Mouse (Mus musculus) hematopoietic stem cell, adult 5-6 weeks (primary cell): Measurements from ENCODE around the gene Lsr. TPM values are rescaled to one million over a fixed set of nuclear protein-coding genes. Genes with fewer than 3 reads are reported as not detected.

Source experiments
- total RNA-seq: library from RNA; stranded (forward); fragments of 172-1452, 232-1000 nt; gene quantifications from 2 replicates; pipeline ENCODE4 v1.2.3, GENCODE M21; 2017

Lsr gene
- total RNA-seq, 1 experiment from 2014 or later: 1.2 TPM

Other genes starting within 250 kb of the Lsr start
- 34.0 and 38.9 TPM in 2 replicates for gene Tmem147, start 243.9 kb downstream of the Lsr start, total RNA-seq
- gene Gapdhs, start 229.8 kb downstream of the Lsr start, total RNA-seq: not detected in 2 replicates
- 0.25 and 2.8 TPM in 2 replicates for gene Sbsn, start 222.0 kb downstream of the Lsr start, total RNA-seq
- 5.8 TPM in 1 of 2 replicates, not detected in the other for gene Dmkn, start 209.7 kb downstream of the Lsr start, total RNA-seq
- not detected in 2 replicates for gene Krtdap, start 185.6 kb downstream of the Lsr start, total RNA-seq
- 31.8 and 42.8 TPM in 2 replicates for gene Ffar2, start 149.7 kb downstream of the Lsr start, total RNA-seq
- not detected in 2 replicates for gene Ffar3, start 117.3 kb downstream of the Lsr start, total RNA-seq
- gene Ffar1, start 111.9 kb downstream of the Lsr start, total RNA-seq: not detected in 2 replicates
- not detected in 2 replicates for gene Cd22, start 93.1 kb downstream of the Lsr start, total RNA-seq
- gene Mag, start 58.6 kb downstream of the Lsr start, total RNA-seq: 0.38 TPM in 1 of 2 replicates, not detected in the other
- not detected in 2 replicates for gene Hamp2, start 48.8 kb downstream of the Lsr start, total RNA-seq
- gene Hamp, start 29.4 kb downstream of the Lsr start, total RNA-seq: not detected in 2 replicates
- 120 and 164 TPM in 2 replicates for gene Usf2, start 16.7 kb downstream of the Lsr start, total RNA-seq
- gene Fam187b, start 326 bp upstream of the Lsr start, total RNA-seq: not detected in 2 replicates
- gene Fxyd5, start 69.0 kb upstream of the Lsr start, total RNA-seq: 383 and 391 TPM in 2 replicates
- 2.2 TPM in 1 of 2 replicates, not detected in the other for gene Fxyd7, start 78.0 kb upstream of the Lsr start, total RNA-seq
- 2.7 and 15.3 TPM in 2 replicates for gene Fxyd1, start 83.7 kb upstream of the Lsr start, total RNA-seq
- not detected in 2 replicates for gene Lgi4, start 85.9 kb upstream of the Lsr start, total RNA-seq
- not detected in 2 replicates for gene Fxyd3, start 103.2 kb upstream of the Lsr start, total RNA-seq
- 4.3 and 13.0 TPM in 2 replicates for gene Hpn, start 141.8 kb upstream of the Lsr start, total RNA-seq
- gene Scn1b, start 153.5 kb upstream of the Lsr start, total RNA-seq: 4.8 and 6.6 TPM in 2 replicates
- gene Gramd1a, start 182.4 kb upstream of the Lsr start, total RNA-seq: 89.4 and 90.0 TPM in 2 replicates